Comparison of ENCODE assay signal across 10 mouse cellular contexts in the genomic region with DNA sequence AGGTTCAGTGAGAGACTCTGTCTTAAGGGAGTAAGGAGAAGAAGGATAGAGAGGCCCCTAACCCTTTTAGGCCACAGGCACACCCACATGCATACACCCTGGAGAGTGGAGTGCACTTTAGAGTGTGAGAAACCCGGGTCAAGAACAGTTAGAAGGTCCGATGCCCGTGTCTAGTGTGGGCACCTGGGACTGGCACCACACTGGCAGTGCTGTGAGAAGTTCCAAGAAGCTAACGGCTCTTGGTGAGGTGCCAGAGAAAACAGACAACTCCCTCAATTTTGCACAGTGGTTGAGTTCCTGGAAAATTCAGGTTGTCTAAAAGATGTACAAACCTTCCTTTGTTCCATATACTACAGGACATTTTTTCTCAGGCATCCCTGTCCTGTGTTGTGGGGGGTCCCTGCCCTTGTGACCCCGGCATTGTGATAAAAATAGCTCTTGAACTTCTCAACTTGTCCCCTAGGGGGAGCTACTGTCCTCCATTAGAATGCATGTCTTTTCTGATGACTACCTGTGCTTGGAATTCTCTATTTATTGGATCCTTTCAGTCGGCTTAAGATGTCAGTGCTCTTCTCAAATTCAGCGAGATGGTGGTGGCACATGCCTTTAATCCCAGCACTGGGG. TPM values are rescaled to one million over a fixed set of nuclear protein-coding genes. Genes with fewer than 3 reads are reported as not detected.
DNase-seq lines count a peak whose midpoint lies in the region; ATAC-seq and TF ChIP-seq lines count a peak whose summit lies in the region.
"Had no signal": no experiment of that assay in that cellular context is flagged by ENCODE, and none has a peak within 500 bp of the region (broad histone marks: within the 10 kb centered on the region; RNA-seq: fewer than 3 reads in every experiment).

No protein-coding gene starts in this region.

- no peak for DNase-seq in cerebellum, adult 2 months
- DNase-seq in cerebellum, adult 9-10 months, result no peak
- DNase-seq in liver, adult 2 months (ENCODE audit: extremely low read depth, low read depth, low spot score), result peak; percentile 31
- DNase-seq in liver, result no peak
- peak; percentile 56 for DNase-seq in c-Kit-positive CD71-positive TER-119-positive erythroid progenitor cells, embryonic 14.5 days (ENCODE audit: low spot score)
- no peak for DNase-seq in layer of hippocampus, postnatal 14 days (ENCODE audit: low spot score in 2 of 2)
- no peak for DNase-seq in urinary bladder, adult 2 months (ENCODE audit: low spot score)

- no peaks in the 10 kb centered on the region for H3K36me3 ChIP-seq in liver, adult 2 months (ENCODE audit: control insufficient read depth, insufficient read depth, low read length)
- H3K36me3 ChIP-seq: heart, embryonic 15.5 days; neural tube, embryonic 12.5 days had no signal

- H3K79me2 ChIP-seq in liver, adult 2 months (ENCODE audit: control insufficient read depth, insufficient read depth, low read length), result no peaks in the 10 kb centered on the region

- 15% methylated on average over 7 of the region's 7 CpGs for WGBS in cerebellum, adult 2 months
- WGBS in liver, adult 2 months, result 12% methylated on average over 7 of the region's 7 CpGs

- TF ChIP-seq POLR2A in cerebellum, adult 2 months (IDR thresholded peaks at IDR 0.05; ENCODE audit: borderline replicate concordance, insufficient read depth, low read length), result no peak
- TF ChIP-seq POLR2A in liver, adult 2 months (IDR thresholded peaks at IDR 0.05; ENCODE audit: extremely low read depth, insufficient read depth, low read length), result no peak

- peak; percentile 69 for ATAC-seq in megakaryocyte progenitor cell, adult 5-6 weeks (replicated peaks; ENCODE audit: poor library complexity)

- no peak overlapping the region for H3K9ac ChIP-seq in liver, adult 2 months (ENCODE audit: low read depth, low read length)
- H3K9ac ChIP-seq: heart, embryonic 15.5 days; neural tube, embryonic 12.5 days had no signal

- no peak overlapping the region for H3K4me3 ChIP-seq in cerebellum, adult 2 months (replicated peaks; ENCODE audit: insufficient read depth, low read depth, low read length)
- no peak overlapping the region for H3K4me3 ChIP-seq in liver, adult 2 months (ENCODE audit: insufficient read depth, low read depth, low read length)
- H3K4me3 ChIP-seq: heart, embryonic 15.5 days; neural tube, embryonic 12.5 days had no signal

- H3K4me1 ChIP-seq in cerebellum, adult 2 months (ENCODE audit: control insufficient read depth, insufficient read depth, low read length), result no peaks in the 10 kb centered on the region
- peaks cover 12% of the 10 kb centered on the region for H3K4me1 ChIP-seq in liver, adult 2 months (ENCODE audit: control insufficient read depth, insufficient read depth, low read length)

- H3K27ac ChIP-seq in cerebellum, adult 2 months (ENCODE audit: insufficient read depth, low read length), result no peak overlapping the region
- H3K27ac ChIP-seq in liver, adult 2 months (replicated peaks; ENCODE audit: insufficient read depth, low read depth, low read length), result no peak overlapping the region
- H3K27ac ChIP-seq: heart, embryonic 15.5 days; neural tube, embryonic 12.5 days had no signal

- no peaks in the 10 kb centered on the region for H3K27me3 ChIP-seq in cerebellum, adult 2 months (ENCODE audit: control insufficient read depth, insufficient read depth, low read length)
- H3K27me3 ChIP-seq in liver, adult 2 months (ENCODE audit: control insufficient read depth, insufficient read depth, low read length), result no peaks in the 10 kb centered on the region
- H3K27me3 ChIP-seq: heart, embryonic 15.5 days; neural tube, embryonic 12.5 days had no signal

- TF ChIP-seq CTCF in cerebellum, adult 2 months (IDR thresholded peaks at IDR 0.05; ENCODE audit: borderline replicate concordance, insufficient read depth, low read depth, low read length), result peak; percentile 61
- TF ChIP-seq CTCF in liver, adult 2 months (IDR thresholded peaks at IDR 0.05; ENCODE audit: low read depth, low read length), result peak; percentile 49

RNA-seq across cellular contexts. Expression of a gene that starts 38.7 kb away (rescaled TPM):
- 0.03 TPM in 1 of 2 replicates, not detected in the other for polyA plus RNA-seq in cerebellum, adult 2 months (2012; rRNA removed)
- total RNA-seq in liver, adult 2 months (2014; rRNA removed), result 0.18 TPM in 1 of 2 replicates, not detected in the other
- polyA plus RNA-seq in liver, adult 2 months (2012; rRNA removed), result 0.02 TPM in 2 replicates
- total RNA-seq in megakaryocyte progenitor cell, adult 5-6 weeks (2015), result not detected in 2 replicates
- not detected in 2 replicates for total RNA-seq in megakaryocyte progenitor cell, adult 5-6 weeks (2017)
- not detected for total RNA-seq in layer of hippocampus, postnatal 14 days (2021)
- 0.19 and 0.25 TPM in 2 replicates for polyA plus RNA-seq in urinary bladder, adult 2 months (2012; rRNA removed)
- polyA plus RNA-seq: heart, embryonic 15.5 days had no signal

RNA-seq across cellular contexts. Expression of a gene that starts 53.3 kb away (rescaled TPM):
- 238 and 239 TPM in 2 replicates for polyA plus RNA-seq in cerebellum, adult 2 months (2012; rRNA removed)
- total RNA-seq in liver, adult 2 months (2014; rRNA removed), result 1.9 and 4.9 TPM in 2 replicates
- 33.4 and 35.7 TPM in 2 replicates for polyA plus RNA-seq in liver, adult 2 months (2012; rRNA removed)
- 5.9 and 6.9 TPM in 2 replicates for total RNA-seq in megakaryocyte progenitor cell, adult 5-6 weeks (2015)
- 8.0 and 15.5 TPM in 2 replicates for total RNA-seq in megakaryocyte progenitor cell, adult 5-6 weeks (2017)
- 100 to 1,000 TPM; 120 to 124 TPM for total RNA-seq in layer of hippocampus, postnatal 14 days (2021)
- 106 and 114 TPM in 2 replicates for polyA plus RNA-seq in urinary bladder, adult 2 months (2012; rRNA removed)

Comparison
In these comparisons a context has a peak if more than half of its experiments do, and no peak if none do; other contexts are left out.
1. DNase-seq: peak in liver, adult 2 months (single experiment) and c-Kit-positive CD71-positive TER-119-positive erythroid progenitor cells, embryonic 14.5 days (single experiment); none in cerebellum, adult 2 months (0 of 2), cerebellum, adult 9-10 months (single experiment), liver (single experiment), layer of hippocampus, postnatal 14 days (0 of 2) and urinary bladder, adult 2 months (single experiment).
2. RNA of a gene that starts 53.3 kb away (total RNA-seq): 120 to 124 TPM in layer of hippocampus, postnatal 14 days; 5.9 to 15.5 TPM in megakaryocyte progenitor cell, adult 5-6 weeks and 1.9 to 4.9 TPM in liver, adult 2 months; every median in the first group is over 4 times any median in the second.